Mouse (Mus musculus) stomach, embryonic 15.5 days (tissue): Measurements from ENCODE around the gene Smc4. TPM values are rescaled to one million over a fixed set of nuclear protein-coding genes. Genes with fewer than 3 reads are reported as not detected.
A peak's percentile ranks its signal among the peaks of the same experiment; 100 is the strongest.

Experiments used
- ATAC-seq: fragments of 200-750 bp; cut with Nextera tagmentation; 2 replicates; pipeline ENCODE4 v1.8.0; 2017; ENCODE audit warnings: low read depth, moderate number of reproducible peaks, moderate TSS enrichment; ENCODE audit not compliant: insufficient read depth, low FRiP score
- H3K27ac ChIP-seq: fragments of 300-500 bp; sonication (generic); 2 replicates; pipeline ENCODE4 v1.5.1; 2015; ENCODE audit warnings: mild to moderate bottlenecking, inconsistent platforms
- H3K27me3 ChIP-seq: fragments of 300-500 bp; sonication (generic); replicated peaks from 2 replicates; pipeline ENCODE4 v1.6.1; 2015; ENCODE audit warnings: inconsistent platforms
- H3K36me3 ChIP-seq: fragments of 300-500 bp; sonication (generic); 2 replicates; pipeline ENCODE4 v1.6.1; 2015; ENCODE audit warnings: inconsistent platforms
- H3K4me1 ChIP-seq: fragments of 300-500 bp; sonication (generic); 2 replicates; pipeline ENCODE4 v1.6.1; 2015; ENCODE audit warnings: inconsistent platforms
- H3K4me2 ChIP-seq: fragments of 300-500 bp; sonication (generic); 2 replicates; pipeline ENCODE4 v1.6.1; 2015; ENCODE audit warnings: mild to moderate bottlenecking, inconsistent platforms
- H3K4me3 ChIP-seq: fragments of 300-500 bp; sonication (generic); replicated peaks from 2 replicates; pipeline ENCODE4 v1.5.1; 2015; ENCODE audit warnings: inconsistent platforms
- H3K9ac ChIP-seq: fragments of 300-500 bp; sonication (generic); 2 replicates; pipeline ENCODE4 v1.6.1; 2015; ENCODE audit warnings: inconsistent platforms
- H3K9me3 ChIP-seq: fragments of 300-500 bp; sonication (generic); 2 replicates; pipeline ENCODE4 v1.6.1; 2016; ENCODE audit warnings: inconsistent platforms
- WGBS: fragments of 180-500 bp; shearing (Covaris S2); methylation state at CpG from one replicate; pipeline ENCODE4 v1.1.7; 2015; 5-methylcytosine and 5-hydroxymethylcytosine counted together
- polyA plus RNA-seq: library from polyadenylated mRNA; unstranded; fragments of >200 nt; fragmentation: Nextera tagmentation; extraction: Ambion mirVana; gene quantifications from 2 replicates; pipeline ENCODE4 v1.2.1, GENCODE M21; 2015

Gene Smc4
- polyA plus RNA-seq, 1 experiment from 2014 or later = 158 TPM

GRCm38 (mm10) chr3:69020764-69021163, 16.2 kb downstream of the Smc4 start:
- ATAC-seq = no peak
- peaks cover 22% of the 10 kb centered on the region for H3K36me3 ChIP-seq
- H3K4me1 ChIP-seq = no peaks in the 10 kb centered on the region
- H3K9ac ChIP-seq = no peak overlapping the region
- no peaks in the 10 kb centered on the region for H3K9me3 ChIP-seq
- no peaks in the 10 kb centered on the region for H3K27me3 ChIP-seq
- no peak overlapping the region for H3K4me2 ChIP-seq
- H3K27ac ChIP-seq = no peak overlapping the region
- H3K4me3 ChIP-seq = no peak overlapping the region

DNA sequence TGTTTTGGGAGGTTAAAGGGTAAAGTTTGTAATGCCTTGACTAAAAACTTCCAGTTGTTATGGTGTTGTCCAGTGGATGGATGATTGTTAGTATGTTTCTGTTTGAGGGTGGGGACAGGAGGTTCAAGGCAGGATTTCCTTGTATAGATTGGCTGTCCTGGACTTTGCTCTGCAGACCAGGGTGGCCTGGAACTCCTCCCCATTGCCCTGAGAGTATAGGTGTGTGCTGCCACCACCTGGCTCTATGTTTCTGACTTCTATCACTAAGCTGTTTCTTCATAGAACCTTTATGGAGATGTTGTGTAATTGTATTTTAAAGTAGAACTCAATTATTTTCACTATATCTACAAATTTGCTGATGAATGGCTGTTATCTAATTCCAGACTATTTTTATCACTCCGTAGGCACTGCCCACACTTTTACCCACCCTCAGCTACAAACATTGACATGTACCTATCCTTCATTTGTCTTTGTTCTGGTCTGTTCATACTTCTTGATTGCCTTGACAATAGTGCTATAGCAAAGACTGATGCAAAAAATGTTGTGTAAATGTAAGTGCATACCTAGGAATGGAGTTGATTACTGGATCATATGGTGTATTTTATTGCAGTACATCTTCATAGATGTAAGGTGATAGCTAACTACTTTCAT, 21.7 kb downstream of the Smc4 start:
- ATAC-seq = 0 out of 2 replicates have a peak, but pooled peaks have one; percentile 56

GRCm38 (mm10) chr3:69040105-69040504, 35.6 kb downstream of the Smc4 start:
- no peaks in the 10 kb centered on the region for H3K9me3 ChIP-seq
- no peak for ATAC-seq

More for the DNA sequence above, 21.7 kb downstream of the Smc4 start:
- no peaks in the 10 kb centered on the region for H3K4me1 ChIP-seq
- peaks cover 22% of the 10 kb centered on the region for H3K36me3 ChIP-seq
- H3K9me3 ChIP-seq = no peaks in the 10 kb centered on the region
- no peak overlapping the region for H3K4me2 ChIP-seq
- H3K27me3 ChIP-seq = no peaks in the 10 kb centered on the region
- no peak overlapping the region for H3K27ac ChIP-seq
- H3K4me3 ChIP-seq = no peak overlapping the region
- WGBS = 91% methylated on average over 1 of the region's 1 CpGs
- no peak overlapping the region for H3K9ac ChIP-seq

GRCm38 (mm10) chr3:69041298-69041697, 36.8 kb downstream of the Smc4 start:
- no peak for ATAC-seq
- peak overlapping the region; percentile 23; the same call in 1 of the 2 replicates for H3K4me3 ChIP-seq
- WGBS = 70% methylated on average over 5 of the region's 5 CpGs

More at GRCm38 (mm10) chr3:69040105-69040504, 35.6 kb downstream of the Smc4 start:
- Histone ChIP-seq H3K36me3 (peaks cover 7% of the 10 kb centered on the region; the same call in 1 of the 2 replicates), H3K9ac (no peak overlapping the region), H3K4me1 (no peaks in the 10 kb centered on the region), H3K27ac (no peak overlapping the region), H3K27me3 (no peaks in the 10 kb centered on the region), H3K4me3 (no peak overlapping the region; the same call in 1 of the 2 replicates), H3K4me2 (no peak overlapping the region)
- 95% methylated on average over 2 of the region's 2 CpGs for WGBS

DNA sequence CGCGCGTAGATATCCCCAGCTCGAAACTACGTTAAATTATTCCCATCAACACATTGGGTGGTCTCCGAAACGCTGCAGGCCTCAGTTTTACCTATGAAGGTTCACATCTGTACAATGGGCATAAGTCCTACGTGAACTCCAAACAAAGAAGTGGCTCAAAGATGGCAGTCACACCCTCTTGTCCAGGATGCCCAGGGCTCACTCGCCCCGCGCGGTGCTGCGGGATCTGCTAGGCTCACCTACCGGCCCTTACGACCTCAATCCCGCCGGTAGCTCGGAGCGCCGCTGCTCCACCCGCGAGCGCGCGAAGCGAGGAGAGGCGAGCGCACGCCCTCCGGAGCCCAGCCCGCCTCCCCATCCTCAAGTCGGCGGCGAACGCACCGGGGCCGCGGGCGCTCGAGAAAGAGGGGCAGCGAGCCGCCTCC, 39.6 kb downstream of the Smc4 start:
- no peaks in the 10 kb centered on the region for H3K9me3 ChIP-seq
- peak overlapping the region; percentile 94 for H3K27ac ChIP-seq
- peak overlapping the region; percentile 51 for H3K4me2 ChIP-seq
- no peaks in the 10 kb centered on the region for H3K36me3 ChIP-seq
- no peaks in the 10 kb centered on the region for H3K27me3 ChIP-seq
- peaks cover 4% of the 10 kb centered on the region; the same call in 1 of the 2 replicates for H3K4me1 ChIP-seq
- peak overlapping the region; percentile 85 for H3K9ac ChIP-seq
- WGBS = under 1% methylated on average over 41 of the region's 42 CpGs
- peak; percentile 53 for ATAC-seq
- H3K4me3 ChIP-seq = peak overlapping the region; percentile 92

More at GRCm38 (mm10) chr3:69041298-69041697, 36.8 kb downstream of the Smc4 start:
- H3K4me1 ChIP-seq = peaks cover 4% of the 10 kb centered on the region; the same call in 1 of the 2 replicates
- H3K9me3 ChIP-seq = no peaks in the 10 kb centered on the region
- H3K36me3 ChIP-seq = no peaks in the 10 kb centered on the region
- peak overlapping the region; percentile 22; the same call in 1 of the 2 replicates for H3K4me2 ChIP-seq
- no peak overlapping the region for H3K9ac ChIP-seq
- H3K27me3 ChIP-seq = no peaks in the 10 kb centered on the region
- 0 out of 2 replicates have a peak overlapping the region, but pooled peaks have one; percentile 26 for H3K27ac ChIP-seq

- Histone ChIP-seq H3K4me2 (peak within 1 kb of the TSS; percentile 86), H3K9me3 (no peaks in the 10 kb centered on the region), H3K36me3 (no peaks in the 10 kb centered on the region), H3K27ac (peak within 1 kb of the TSS; percentile 94), H3K9ac (peak within 1 kb of the TSS; percentile 85), H3K27me3 (no peaks in the 10 kb centered on the region), H3K4me3 (peak within 1 kb of the TSS; percentile 92), H3K4me1 (peaks cover 4% of the 10 kb centered on the region; the same call in 1 of the 2 replicates)
- WGBS = under 1% methylated on average over 80 of the region's 80 CpGs
- peak; percentile 95 for ATAC-seq
Observed at GRCm38 (mm10) chr3:69044645-69045399, 40.3 kb downstream of the Smc4 start, which contains the start of gene Trim59. Gene Trim59, minus strand, starts transcription at chr3:69044755.

- Histone ChIP-seq H3K4me1 (peaks cover 4% of the 10 kb centered on the region; the same call in 1 of the 2 replicates), H3K4me3 (peak overlapping the region; percentile 92), H3K4me2 (peak overlapping the region; percentile 86), H3K27ac (peak overlapping the region; percentile 94), H3K9me3 (no peaks in the 10 kb centered on the region), H3K27me3 (no peaks in the 10 kb centered on the region), H3K36me3 (no peaks in the 10 kb centered on the region), H3K9ac (peak overlapping the region; percentile 58; the same call in 1 of the 2 replicates)
- WGBS = 5% methylated on average over 9 of the region's 9 CpGs
- no peak for ATAC-seq
Observed at GRCm38 (mm10) chr3:69045400-69045703, 40.8 kb downstream of the Smc4 start.

- Histone ChIP-seq H3K4me1 (peaks cover 4% of the 10 kb centered on the region; the same call in 1 of the 2 replicates), H3K9ac (no peak overlapping the region; the same call in 1 of the 2 replicates), H3K27me3 (no peaks in the 10 kb centered on the region), H3K36me3 (no peaks in the 10 kb centered on the region), H3K9me3 (no peaks in the 10 kb centered on the region), H3K27ac (no peak overlapping the region), H3K4me3 (peak overlapping the region; percentile 92), H3K4me2 (peak overlapping the region; percentile 86)
- WGBS = 25% methylated on average over 13 of the region's 13 CpGs
- no peak for ATAC-seq
Observed at GRCm38 (mm10) chr3:69045750-69046149, 41.2 kb downstream of the Smc4 start.

GRCm38 (mm10) chr3:69046509-69046908, 42.0 kb downstream of the Smc4 start:
- Histone ChIP-seq H3K9me3 (no peaks in the 10 kb centered on the region), H3K4me3 (no peak overlapping the region), H3K4me1 (peaks cover 4% of the 10 kb centered on the region; the same call in 1 of the 2 replicates), H3K27ac (no peak overlapping the region), H3K36me3 (no peaks in the 10 kb centered on the region), H3K9ac (no peak overlapping the region), H3K27me3 (no peaks in the 10 kb centered on the region), H3K4me2 (no peak overlapping the region; the same call in 1 of the 2 replicates)
- no peak for ATAC-seq
- WGBS = 61% methylated on average over 4 of the region's 4 CpGs

- Histone ChIP-seq H3K4me1 (peaks cover 4% of the 10 kb centered on the region; the same call in 1 of the 2 replicates), H3K36me3 (no peaks in the 10 kb centered on the region), H3K27ac (no peak overlapping the region), H3K4me2 (no peak overlapping the region), H3K9me3 (no peaks in the 10 kb centered on the region), H3K9ac (no peak overlapping the region), H3K27me3 (no peaks in the 10 kb centered on the region), H3K4me3 (no peak overlapping the region)
- WGBS = 88% methylated on average over 4 of the region's 4 CpGs
- ATAC-seq = no peak
Observed at GRCm38 (mm10) chr3:69047684-69048083, 43.1 kb downstream of the Smc4 start.

DNA sequence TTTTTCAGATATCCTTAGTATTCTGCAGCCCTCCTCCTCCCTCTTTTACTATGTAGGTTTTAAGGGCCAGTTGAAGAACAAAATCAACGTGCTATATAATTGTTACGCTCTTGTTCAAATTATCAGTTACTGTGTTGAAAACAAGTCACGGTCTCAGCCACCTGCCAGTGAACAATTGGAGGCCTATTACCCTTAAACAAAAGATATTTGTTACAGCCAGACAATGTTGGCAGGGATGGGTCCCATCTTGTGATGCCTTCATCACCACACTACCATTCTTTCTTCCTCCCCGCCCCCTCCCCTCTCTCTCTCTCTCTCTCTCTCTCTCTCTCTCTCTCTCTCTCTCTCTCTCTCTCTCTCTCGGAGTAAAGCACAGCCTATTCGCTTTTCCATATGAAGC, 44.5 kb downstream of the Smc4 start:
- WGBS = 81% methylated on average over 6 of the region's 6 CpGs
- ATAC-seq = no peak
- no peak overlapping the region for H3K27ac ChIP-seq

GRCm38 (mm10) chr3:69051894-69052293, 47.4 kb downstream of the Smc4 start:
- Histone ChIP-seq H3K4me1 (no peaks in the 10 kb centered on the region), H3K4me3 (no peak overlapping the region), H3K36me3 (no peaks in the 10 kb centered on the region), H3K27ac (no peak overlapping the region), H3K4me2 (no peak overlapping the region), H3K27me3 (no peaks in the 10 kb centered on the region), H3K9me3 (no peaks in the 10 kb centered on the region), H3K9ac (no peak overlapping the region)
- WGBS = 85% methylated on average over 11 of the region's 11 CpGs
- ATAC-seq = no peak

More for the DNA sequence above, 44.5 kb downstream of the Smc4 start:
- no peaks in the 10 kb centered on the region for H3K9me3 ChIP-seq
- H3K4me1 ChIP-seq = peaks cover 4% of the 10 kb centered on the region; the same call in 1 of the 2 replicates
- no peak overlapping the region for H3K9ac ChIP-seq
- H3K4me2 ChIP-seq = no peak overlapping the region
- no peaks in the 10 kb centered on the region for H3K27me3 ChIP-seq
- H3K4me3 ChIP-seq = no peak overlapping the region
- no peaks in the 10 kb centered on the region for H3K36me3 ChIP-seq
